Mouse (Mus musculus): Measurements from ENCODE around the gene Tcfl5.

Gene Tcfl5

GRCm38 (mm10) chr2:180642555-180643260 lies at the start of gene Tcfl5:
Gene Tcfl5 (minus strand): TSS chr2:180642708.
- no peak for DNase-seq (ENCODE audit: low spot score)

- no peak for DNase-seq (ENCODE audit: low spot score)
These were observed 47.3 kb upstream of the Tcfl5 start for GRCm38 (mm10) chr2:180689841-180690240.

GRCm38 (mm10) chr2:180684031-180684430 lies 41.5 kb upstream of the Tcfl5 start:
- DNase-seq (ENCODE audit: low spot score): no peak

GRCm38 (mm10) chr2:180683524-180683923 lies 41.0 kb upstream of the Tcfl5 start:
- DNase-seq (ENCODE audit: low spot score): no peak

GRCm38 (mm10) chr2:180681225-180681624 lies 38.7 kb upstream of the Tcfl5 start:
- no peak for DNase-seq (ENCODE audit: low spot score)

- DNase-seq (ENCODE audit: low spot score): peak; percentile 52
These were observed 36.2 kb upstream of the Tcfl5 start for GRCm38 (mm10) chr2:180678609-180679140.

- no peak for DNase-seq (ENCODE audit: low spot score)
These were observed 34.2 kb upstream of the Tcfl5 start for GRCm38 (mm10) chr2:180676706-180677105.

- no peak for DNase-seq (ENCODE audit: low spot score)
These were observed 19.5 kb upstream of the Tcfl5 start for GRCm38 (mm10) chr2:180662008-180662407.

GRCm38 (mm10) chr2:180660521-180660920 lies 18.0 kb upstream of the Tcfl5 start:
- DNase-seq (ENCODE audit: low spot score): no peak

- no peak for DNase-seq (ENCODE audit: low spot score)
These were observed 17.0 kb upstream of the Tcfl5 start for GRCm38 (mm10) chr2:180659353-180660150.

- DNase-seq (ENCODE audit: low spot score): no peak
These were observed 15.9 kb upstream of the Tcfl5 start for GRCm38 (mm10) chr2:180658381-180658780.

GRCm38 (mm10) chr2:180657394-180658013 lies 15.0 kb upstream of the Tcfl5 start:
- DNase-seq (ENCODE audit: low spot score): peak; percentile 72

GRCm38 (mm10) chr2:180655150-180655549 lies 12.6 kb upstream of the Tcfl5 start:
- DNase-seq (ENCODE audit: low spot score): no peak

- no peak for DNase-seq (ENCODE audit: low spot score)
These were observed 12.2 kb upstream of the Tcfl5 start for GRCm38 (mm10) chr2:180654666-180655065.

GRCm38 (mm10) chr2:180646841-180647240 lies 4.3 kb upstream of the Tcfl5 start:
- DNase-seq (ENCODE audit: low spot score): no peak

GRCm38 (mm10) chr2:180643626-180644025 lies 1.1 kb upstream of the Tcfl5 start:
- no peak for DNase-seq (ENCODE audit: low spot score)

GRCm38 (mm10) chr2:180641576-180642554 lies 643 bp downstream of the Tcfl5 start:
- no peak for DNase-seq (ENCODE audit: low spot score)

- no peak for DNase-seq (ENCODE audit: low spot score)
These were observed 30.6 kb downstream of the Tcfl5 start for GRCm38 (mm10) chr2:180611882-180612281.

GRCm38 (mm10) chr2:180610283-180610682 lies 32.2 kb downstream of the Tcfl5 start:
- DNase-seq (ENCODE audit: low spot score): no peak

- no peak for DNase-seq (ENCODE audit: low spot score)
These were observed 37.7 kb downstream of the Tcfl5 start for GRCm38 (mm10) chr2:180604781-180605180.

- no peak for DNase-seq (ENCODE audit: low spot score)
These were observed 41.9 kb downstream of the Tcfl5 start for GRCm38 (mm10) chr2:180600569-180601021.
